30 mouse cellular contexts compared by ENCODE assay signal in the genomic region with DNA sequence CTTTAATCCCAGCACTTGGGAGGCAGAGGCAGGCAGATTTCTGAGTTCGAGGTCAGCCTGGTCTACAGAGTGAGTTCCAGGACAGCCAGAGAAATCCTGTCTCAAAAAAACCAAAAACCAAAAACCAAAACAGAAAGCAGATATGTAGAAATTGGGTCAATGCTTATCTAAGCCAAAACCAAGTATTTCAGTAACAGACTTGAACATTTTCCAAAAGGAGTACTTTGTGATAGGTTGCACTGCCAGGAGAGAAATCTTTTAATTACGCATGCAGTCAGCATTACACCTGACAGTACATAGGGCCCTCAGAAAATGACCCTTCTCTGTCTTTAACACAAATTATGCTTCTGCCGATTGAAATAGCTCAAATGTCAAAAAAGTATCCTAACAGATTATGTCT. TPM values are rescaled to one million over a fixed set of nuclear protein-coding genes. Genes with fewer than 3 reads are reported as not detected.
"Had no signal": no experiment of that assay in that cellular context is flagged by ENCODE, and none has a peak within 500 bp of the region (broad histone marks: within the 10 kb centered on the region; RNA-seq: fewer than 3 reads in every experiment).

No protein-coding gene starts in this region.

- H3K27ac ChIP-seq: embryonic facial prominence, embryonic 10.5 days; embryonic facial prominence, embryonic 12.5 days; embryonic facial prominence, embryonic 13.5 days; embryonic facial prominence, embryonic 15.5 days; forebrain, embryonic 10.5 days; forebrain, embryonic 12.5 days; forebrain, embryonic 13.5 days; forebrain, embryonic 15.5 days; gastrocnemius, adult 2 months had no signal

- H3K9ac ChIP-seq: embryonic facial prominence, embryonic 12.5 days; embryonic facial prominence, embryonic 13.5 days; embryonic facial prominence, embryonic 15.5 days; forebrain, embryonic 12.5 days; forebrain, embryonic 13.5 days; forebrain, embryonic 15.5 days; forebrain, postnatal 0 days had no signal

- H3K9me3 ChIP-seq: embryonic facial prominence, embryonic 10.5 days; embryonic facial prominence, embryonic 12.5 days; embryonic facial prominence, embryonic 13.5 days; embryonic facial prominence, embryonic 15.5 days; forebrain, embryonic 10.5 days; forebrain, embryonic 12.5 days; forebrain, embryonic 13.5 days; forebrain, embryonic 15.5 days had no signal

- H3K27me3 ChIP-seq: embryonic facial prominence, embryonic 12.5 days; embryonic facial prominence, embryonic 13.5 days; embryonic facial prominence, embryonic 15.5 days; forebrain, embryonic 12.5 days; forebrain, embryonic 13.5 days; forebrain, embryonic 15.5 days had no signal

- H3K4me1 ChIP-seq: embryonic facial prominence, embryonic 10.5 days; embryonic facial prominence, embryonic 12.5 days; embryonic facial prominence, embryonic 13.5 days; embryonic facial prominence, embryonic 15.5 days; forebrain, embryonic 10.5 days; forebrain, embryonic 12.5 days; forebrain, embryonic 13.5 days; forebrain, embryonic 15.5 days had no signal

- ATAC-seq: forebrain, embryonic 13.5 days; forebrain, embryonic 14.5 days; forebrain, embryonic 15.5 days; forebrain, embryonic 16.5 days; forebrain, postnatal 0 days had no signal

- H3K4me3 ChIP-seq: embryonic facial prominence, embryonic 10.5 days; embryonic facial prominence, embryonic 12.5 days; embryonic facial prominence, embryonic 13.5 days; embryonic facial prominence, embryonic 15.5 days; erythroblast, embryonic 14.5 days; forebrain, embryonic 10.5 days; forebrain, embryonic 12.5 days; forebrain, embryonic 13.5 days; forebrain, embryonic 15.5 days; gastrocnemius, adult 2 months had no signal

- DNase-seq: cerebellum, adult 2 months; cerebellum, adult 8-10 months; cerebellum, adult 9-10 months; cerebellum, adult 9-11 months; cerebellum, postnatal 10 days; cerebellum, postnatal 14 days; cerebellum, postnatal 25 days; cerebellum, postnatal 36 days; embryo, embryonic 11 days; forebrain, postnatal 0 days; gastrocnemius, adult 2 months; gastrocnemius, postnatal 10 days; gastrocnemius, postnatal 14 days; gastrocnemius, postnatal 25 days; gastrocnemius, postnatal 36 days; heart, adult 11 months; heart, adult 18-20 months had no signal

- H3K4me2 ChIP-seq: embryonic facial prominence, embryonic 12.5 days; embryonic facial prominence, embryonic 13.5 days; embryonic facial prominence, embryonic 15.5 days; forebrain, embryonic 12.5 days; forebrain, embryonic 13.5 days; forebrain, embryonic 15.5 days had no signal

RNA-seq across cellular contexts. Expression of gene Mpl, which starts 55.9 kb away (rescaled TPM):
- total RNA-seq: forebrain, postnatal 0 days; gastrocnemius, adult 18-20 months; gastrocnemius, adult 2 months; gastrocnemius, adult 8-10 months; gastrocnemius, postnatal 14 days; gastrocnemius, postnatal 25 days; gastrocnemius, postnatal 36 days had no signal
- polyA plus RNA-seq: forebrain, embryonic 16.5 days; forebrain, postnatal 0 days had no signal
